Mouse (Mus musculus): ENCODE results near the gene Acvr2b.

The Acvr2b gene

DNA sequence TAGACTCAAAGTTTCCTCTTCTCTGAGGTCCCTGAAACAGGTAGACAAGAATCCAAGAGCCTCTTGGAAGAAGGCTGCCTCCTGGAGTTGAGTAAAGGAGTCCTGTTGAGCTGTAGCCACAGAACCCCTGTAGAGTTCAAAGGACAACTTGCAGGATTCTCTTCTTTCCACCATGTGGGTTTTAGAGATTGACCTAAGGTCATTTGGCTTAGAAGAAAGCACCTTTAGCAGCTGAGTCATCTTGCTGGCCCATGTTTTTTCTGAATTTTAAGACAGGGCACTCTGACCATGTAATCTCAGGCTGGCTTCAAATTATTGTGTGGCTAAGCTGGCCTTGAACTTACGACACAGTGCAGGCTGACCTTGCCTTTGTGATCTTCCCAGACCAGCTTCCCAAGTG is 71.1 kb downstream of the Acvr2b start:
- WGBS = 97% methylated on average over 1 of the region's 1 CpGs

DNA sequence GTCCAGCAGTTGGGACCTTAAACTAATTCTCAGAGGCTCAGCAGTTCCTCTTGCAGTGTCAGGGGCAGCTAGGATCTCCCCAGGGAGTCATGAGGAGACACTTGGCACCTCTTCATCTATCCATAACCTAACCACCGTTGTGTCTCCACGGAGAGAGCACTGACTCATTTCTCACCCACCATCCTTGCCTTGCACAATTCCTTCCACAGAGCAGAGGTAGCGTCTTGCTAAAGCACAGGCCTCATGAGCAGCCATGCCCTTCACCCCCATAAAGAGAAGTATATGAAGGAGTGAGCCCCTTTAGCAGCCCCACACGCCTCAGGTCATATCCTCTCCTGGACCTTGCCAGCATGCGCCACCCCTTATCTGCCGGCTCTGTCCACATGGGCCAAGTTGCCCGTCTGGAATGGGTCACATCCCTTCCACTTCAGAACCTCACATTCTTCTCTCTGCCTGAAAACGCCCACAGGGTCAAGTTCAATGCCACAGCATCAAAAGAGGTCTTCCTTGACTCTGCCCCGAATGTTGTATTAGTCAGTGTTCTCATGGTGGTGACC is 71.8 kb downstream of the Acvr2b start:
- 71% methylated on average over 9 of the region's 9 CpGs for WGBS

DNA sequence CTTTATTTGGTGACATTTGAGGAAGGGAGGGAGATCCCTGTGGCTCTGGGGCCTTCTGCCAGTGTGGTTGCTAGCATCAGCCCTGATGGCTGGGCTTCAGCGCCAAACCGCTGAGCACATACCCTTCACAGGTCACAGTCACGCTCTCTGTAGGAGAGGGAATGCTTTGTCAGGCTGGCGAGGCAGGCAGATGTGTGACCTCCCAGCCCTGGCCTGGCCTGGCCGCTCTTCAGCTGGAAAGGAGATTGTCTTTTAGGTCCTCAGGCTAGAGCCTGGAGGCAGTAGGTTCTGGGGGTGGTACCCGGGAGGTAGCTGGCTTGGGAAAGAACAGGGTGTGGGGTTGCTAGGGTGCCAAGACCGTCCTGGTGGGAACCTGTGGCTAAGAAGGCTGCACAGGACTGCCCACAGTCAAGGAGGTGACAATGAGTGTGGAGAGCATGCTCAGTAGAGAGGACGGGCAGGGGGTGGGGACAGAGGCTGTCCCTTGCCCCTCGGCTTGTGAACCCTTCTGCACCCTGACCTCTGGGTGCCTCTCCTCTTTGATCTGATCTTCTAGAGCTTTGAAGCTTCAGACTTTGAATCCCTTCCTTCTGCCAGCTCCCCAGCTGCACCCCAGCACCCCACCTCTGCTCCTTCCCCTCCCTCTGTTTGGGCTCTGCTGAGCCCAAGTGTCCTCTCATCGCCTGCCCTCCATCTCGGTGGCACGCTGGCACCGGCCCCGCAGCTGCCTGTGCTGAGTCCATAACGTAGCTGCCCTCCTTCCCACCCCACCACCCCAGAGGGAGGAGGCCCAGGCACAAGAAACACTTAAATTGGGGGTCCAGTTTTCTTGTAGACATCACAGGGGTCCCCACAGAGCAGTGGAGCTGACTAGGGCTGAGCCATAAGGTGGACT is 73.0 kb downstream of the Acvr2b start:
- 82% methylated on average over 15 of the region's 15 CpGs for WGBS

- WGBS = 74% methylated on average over 6 of the region's 6 CpGs
These were observed 75.8 kb downstream of the Acvr2b start for GRCm38 (mm10) chr9:119477754-119478153.

DNA sequence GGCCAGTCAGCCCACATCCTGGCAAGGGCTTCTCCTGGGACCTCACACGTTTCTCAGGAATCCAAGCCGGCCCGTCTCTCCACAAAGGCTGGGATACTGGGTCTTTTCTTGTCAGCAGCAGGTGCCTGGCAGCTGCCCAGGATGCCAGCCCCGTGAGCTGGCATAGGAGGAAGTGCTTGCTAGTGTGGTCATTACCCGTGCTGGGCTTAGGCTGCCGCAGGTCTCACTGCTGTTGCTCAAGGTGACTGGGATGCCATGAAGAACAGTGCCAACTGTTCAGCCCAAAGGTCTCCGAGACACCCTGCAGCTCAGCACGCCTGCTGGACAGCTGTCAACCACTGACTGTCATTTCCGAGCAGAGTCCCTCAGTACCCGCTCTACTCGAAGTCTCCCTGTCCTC is 76.4 kb downstream of the Acvr2b start:
- WGBS = 54% methylated on average over 11 of the region's 11 CpGs

DNA sequence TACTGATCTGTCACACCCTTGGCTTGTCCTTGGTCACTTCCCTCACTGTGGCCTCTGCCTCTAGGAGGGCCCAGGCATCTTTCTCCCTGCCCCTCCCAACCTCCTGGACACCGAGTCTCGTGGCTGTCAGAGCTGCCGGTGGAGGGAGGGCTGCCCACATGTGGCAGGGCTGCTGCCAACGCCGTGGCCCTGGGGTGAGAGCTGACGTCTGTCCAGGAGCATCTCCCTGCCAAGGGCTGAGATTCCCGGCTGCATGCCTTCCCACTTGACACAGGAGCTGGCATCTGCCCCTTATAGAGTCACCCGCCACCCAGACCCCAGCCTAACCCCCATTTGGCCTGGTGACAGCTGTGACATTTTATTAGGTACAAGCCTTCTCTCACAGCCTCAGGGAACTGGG is 77.4 kb downstream of the Acvr2b start:
- 57% methylated on average over 8 of the region's 8 CpGs for WGBS

DNA sequence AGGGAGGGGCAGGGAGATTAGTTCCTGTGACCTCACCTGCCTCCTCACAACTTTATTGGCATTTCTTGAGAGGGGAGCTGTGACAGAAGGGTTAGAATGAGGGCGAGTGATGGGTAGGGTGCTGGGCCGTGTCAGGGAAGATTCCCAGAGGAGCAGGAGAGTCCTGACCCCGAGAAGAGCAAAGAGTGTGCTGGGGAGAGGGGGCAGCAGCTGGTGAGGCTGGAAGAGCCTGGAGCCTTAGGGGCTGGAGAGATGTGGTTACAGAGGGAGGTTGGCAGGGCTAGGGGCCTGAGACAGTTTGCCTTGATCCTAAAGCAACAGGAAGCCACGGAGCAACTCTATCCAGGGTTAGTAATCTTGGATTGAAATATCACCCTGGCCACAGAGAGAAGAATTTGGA is 79.7 kb downstream of the Acvr2b start:
- 92% methylated on average over 4 of the region's 4 CpGs for WGBS

DNA sequence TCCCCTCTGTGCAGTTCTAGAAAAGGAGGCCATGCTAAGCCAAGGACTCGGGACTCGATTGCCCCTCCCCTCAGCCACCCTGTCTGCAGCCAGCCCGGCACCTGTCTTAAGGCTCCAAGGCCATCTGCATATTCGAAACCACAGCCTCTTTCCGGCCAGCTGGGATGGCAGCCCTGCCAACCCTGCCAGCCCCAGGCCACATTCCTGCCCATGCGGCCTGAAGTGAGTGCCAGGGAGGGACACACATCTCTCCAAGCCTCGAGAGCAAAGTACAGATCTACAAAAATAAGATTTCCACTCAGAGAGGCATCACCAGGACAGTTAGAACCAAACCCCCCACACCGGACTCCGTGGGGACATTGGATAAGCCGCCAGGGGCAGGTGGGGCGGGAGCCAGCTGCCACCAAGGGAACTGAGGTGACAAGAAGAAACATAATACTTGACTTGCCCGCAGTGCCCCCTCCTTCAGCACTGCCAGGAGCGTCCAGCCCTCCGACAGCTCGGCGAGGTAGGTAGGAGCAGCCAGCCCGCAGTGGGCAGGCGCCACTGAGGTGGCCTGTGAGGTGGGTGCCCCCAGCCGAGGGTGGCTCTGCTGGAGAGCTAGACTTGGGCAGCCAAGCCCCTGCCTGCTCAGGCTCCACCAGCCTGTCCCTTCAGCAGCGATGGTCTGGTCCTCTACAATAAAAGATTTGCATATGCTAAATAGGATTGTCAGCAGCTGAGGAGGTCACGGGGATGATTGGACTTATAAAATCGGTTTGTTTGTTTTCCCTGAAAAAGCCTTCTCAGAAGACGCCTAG is 81.8 kb downstream of the Acvr2b start:
- WGBS = 70% methylated on average over 23 of the region's 23 CpGs

GRCm38 (mm10) chr9:119484420-119484819 is 82.5 kb downstream of the Acvr2b start:
- 65% methylated on average over 9 of the region's 9 CpGs for WGBS

Data from cerebral cortex, adult 2 months (tissue).